Mouse (Mus musculus): ENCODE data around the gene Sgms2.

Gene Sgms2

DNA sequence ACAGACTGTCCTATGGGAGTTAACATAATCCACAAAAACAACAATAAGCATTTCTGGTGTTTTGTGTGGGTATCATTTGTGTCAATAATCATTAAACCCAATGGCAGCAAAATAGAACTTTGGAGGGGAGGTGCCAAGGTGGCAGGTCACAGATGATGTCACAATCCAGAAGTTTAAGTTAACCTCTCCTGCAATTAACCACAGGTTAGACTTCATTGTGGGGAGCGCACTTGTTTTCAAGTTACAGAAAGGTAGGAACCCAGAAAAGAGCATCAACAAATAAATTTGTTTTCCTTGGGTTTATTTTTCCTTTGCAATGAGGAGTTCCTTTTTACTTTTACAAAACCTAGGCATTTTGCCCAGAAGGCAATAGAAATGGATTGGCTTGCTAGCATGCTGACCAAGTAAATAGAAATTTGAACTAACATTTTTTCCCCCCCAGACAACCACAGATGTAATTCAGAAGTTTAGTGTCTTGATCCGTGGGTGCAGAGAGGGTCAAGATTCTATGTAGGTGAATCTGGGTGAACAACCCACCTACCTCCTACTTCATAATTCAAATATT, at the start of gene Sgms2:
TSS of gene Sgms2 (minus strand) at position 51 of the 565 bp plus-strand sequence.
- no peak for DNase-seq

DNA sequence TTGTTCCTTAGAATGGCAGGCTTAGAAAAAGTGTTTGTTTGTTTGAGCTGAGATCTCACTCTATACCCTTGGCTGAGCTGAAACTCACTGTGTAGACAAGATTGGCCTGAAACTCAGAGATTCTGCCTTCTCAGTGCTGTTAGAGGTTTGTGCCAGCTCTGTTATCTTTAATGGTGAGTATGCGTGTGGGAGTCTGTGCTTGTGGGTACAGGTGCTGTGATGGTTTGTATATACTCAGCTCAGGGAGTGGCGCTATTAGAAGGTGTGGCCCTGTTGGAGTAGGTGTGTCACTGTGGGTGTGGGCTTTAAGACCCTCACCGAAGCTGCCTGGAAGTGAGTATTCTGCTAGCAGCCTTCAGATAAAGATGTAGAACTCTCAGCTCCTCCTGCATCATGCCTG, 34.0 kb upstream of the Sgms2 start:
- DNase-seq = no peak

DNA sequence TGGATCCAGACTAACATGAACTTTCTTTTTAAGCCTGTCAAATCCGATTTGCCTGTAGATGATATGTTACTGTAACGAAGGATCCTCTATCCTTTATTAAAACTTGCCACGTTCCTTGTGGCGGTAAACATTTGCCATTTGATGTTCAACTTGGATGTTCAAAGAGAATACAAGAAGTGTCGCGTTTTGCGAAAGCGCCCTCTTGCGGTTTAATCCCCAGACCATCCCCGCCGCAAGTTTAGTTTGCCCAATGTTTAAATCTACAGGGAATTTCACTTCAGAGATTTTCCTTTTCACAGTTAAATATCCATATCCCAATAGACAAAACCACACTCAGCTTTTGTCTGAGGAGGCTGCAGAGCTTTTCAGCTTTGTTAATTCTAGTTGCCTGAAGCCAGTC, 33.6 kb upstream of the Sgms2 start:
- DNase-seq = peak; percentile 16

DNA sequence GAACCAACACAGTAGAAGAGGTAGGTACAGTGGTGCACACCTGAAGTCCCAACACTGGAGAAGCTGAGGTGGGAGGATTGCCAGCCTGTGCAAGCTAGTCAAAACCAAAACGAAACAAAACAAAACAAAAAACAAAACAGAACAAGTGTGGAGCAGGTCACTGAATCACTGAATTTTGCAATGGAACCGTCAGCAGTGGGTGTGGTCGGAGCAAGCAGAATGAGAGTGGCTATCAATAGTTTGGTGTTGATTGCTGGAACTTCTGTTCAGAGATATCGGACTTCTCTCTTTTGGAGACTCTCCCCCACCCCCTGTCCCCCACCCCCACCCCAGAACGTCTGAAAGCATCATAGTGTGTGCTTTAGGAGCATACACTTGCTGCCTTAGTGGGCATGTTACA, 33.0 kb upstream of the Sgms2 start:
- no peak for DNase-seq

DNA sequence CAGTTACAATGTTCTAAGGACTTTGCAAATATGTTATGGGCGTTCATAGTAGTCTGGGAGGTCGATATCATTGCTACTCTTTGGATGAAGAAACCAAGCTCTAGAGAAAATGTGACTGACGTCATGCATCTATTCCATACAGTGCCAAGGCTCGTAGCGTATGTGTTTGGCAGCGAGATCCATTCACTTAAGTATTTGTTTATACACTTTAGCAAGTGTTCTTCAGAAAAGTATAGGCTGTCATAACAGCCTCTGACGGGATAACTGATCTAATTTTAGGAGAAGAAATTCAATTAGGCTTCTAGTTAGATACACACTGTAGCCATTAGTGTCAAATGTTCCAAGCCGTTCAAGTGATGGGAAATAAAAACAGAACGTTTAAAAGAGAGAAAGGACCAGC, 32.5 kb upstream of the Sgms2 start:
- DNase-seq = no peak

DNA sequence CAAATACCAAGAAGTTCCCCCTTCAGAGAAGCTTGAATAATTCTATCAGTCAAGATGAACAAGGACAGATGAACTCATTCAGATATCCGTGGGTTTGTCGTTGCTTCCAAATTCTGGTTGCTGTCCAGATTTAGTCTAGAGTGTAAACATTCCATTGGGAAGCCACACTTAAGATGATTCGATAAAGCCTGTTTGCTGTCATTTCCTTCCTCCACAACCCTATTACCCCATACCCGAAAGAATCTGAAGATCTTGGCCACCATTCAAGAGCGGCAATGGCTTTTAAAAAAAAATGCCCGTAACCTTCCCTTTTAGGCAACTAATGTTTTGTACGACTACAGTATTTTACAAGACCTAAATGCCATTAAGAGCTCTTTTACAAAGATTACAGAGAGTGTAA, 31.0 kb upstream of the Sgms2 start:
- DNase-seq = no peak

DNA sequence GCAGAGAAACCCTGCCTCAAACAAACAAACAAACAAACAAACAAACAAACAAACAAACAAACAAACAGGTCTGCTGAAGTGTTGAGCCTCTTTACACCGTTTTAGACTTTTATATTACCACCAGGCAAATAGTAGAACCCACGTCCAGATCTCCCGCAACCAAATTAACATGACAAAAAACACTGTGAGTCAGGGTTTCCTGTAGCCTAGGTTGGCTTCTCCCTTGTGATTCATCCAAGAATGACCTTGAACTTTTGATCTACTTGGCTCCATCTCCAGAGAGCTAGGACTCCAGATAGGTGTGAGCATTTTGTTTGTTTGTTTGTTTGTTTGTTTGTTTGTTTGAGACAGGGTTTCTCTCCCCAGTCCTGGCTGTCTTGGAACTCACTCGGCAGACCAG, 30.0 kb upstream of the Sgms2 start:
- no peak for DNase-seq

DNA sequence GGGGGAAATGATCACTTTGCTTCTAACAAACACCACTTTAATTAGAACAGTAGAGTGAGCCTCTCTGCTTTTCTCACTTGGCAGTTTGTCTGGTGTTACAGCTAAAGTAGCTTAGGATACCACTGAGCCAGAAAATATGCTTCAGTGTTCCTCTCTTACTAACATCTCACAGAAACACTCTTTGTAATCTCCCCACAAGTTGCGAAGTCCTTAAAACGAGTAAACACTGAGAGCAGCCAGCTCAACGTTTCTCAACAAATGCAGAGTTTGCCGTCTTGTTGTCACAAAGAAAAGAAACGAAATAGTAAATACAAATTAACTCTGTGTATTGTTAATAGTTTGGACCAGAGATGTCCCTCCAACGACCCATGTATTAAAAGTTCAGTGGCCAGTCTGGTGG, 26.5 kb upstream of the Sgms2 start:
- no peak for DNase-seq

DNA sequence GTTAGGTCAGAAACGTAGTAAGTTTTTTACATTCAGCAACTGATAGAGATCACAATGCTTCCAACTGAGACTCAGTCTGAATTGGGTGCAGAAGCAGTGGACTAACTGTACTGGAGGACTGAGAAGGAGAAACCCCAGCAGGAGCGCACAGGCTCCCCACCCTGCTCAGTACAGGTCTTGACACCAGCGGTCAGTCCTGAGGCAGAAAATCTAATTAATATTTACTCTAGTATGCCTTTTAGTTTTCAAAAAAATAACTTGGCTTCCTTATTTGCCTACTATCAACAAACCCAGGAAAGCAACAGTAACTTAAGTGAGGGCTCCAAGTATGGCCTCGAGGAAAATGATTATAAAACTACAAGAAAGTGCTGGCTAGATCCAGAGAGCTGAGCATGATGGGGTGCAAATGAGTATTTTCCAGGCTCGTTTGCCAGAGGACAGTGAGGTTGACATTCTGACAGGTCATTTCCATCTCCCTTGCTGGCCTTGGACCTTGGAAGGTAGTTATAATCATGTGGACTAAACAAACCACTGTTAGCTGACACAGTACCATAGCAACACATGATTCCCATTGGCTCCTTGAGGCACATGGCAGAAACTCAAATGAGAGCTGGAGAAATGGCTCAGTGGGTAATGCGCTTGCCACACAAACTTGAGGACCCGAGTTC, 25.3 kb upstream of the Sgms2 start:
- DNase-seq = no peak

DNA sequence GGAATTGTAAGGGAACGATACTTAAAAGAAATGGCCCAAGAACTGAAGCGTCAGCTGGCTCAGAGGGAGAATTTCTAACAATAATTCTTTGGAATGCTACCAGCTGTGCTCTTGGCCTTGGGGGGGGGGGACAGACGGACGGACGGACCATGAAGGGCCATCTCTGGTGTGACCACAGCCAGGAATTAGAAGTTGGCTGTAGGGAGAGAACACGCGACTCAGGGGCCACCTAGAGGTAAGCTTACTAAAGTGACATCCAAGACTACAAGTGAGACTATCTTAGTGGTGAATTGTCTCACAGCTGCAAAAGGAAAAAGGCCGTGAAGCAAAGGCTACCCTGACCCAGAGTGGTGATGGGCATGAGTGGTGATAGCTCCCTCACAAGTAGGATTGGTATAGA, 20.4 kb upstream of the Sgms2 start:
- DNase-seq = no peak

DNA sequence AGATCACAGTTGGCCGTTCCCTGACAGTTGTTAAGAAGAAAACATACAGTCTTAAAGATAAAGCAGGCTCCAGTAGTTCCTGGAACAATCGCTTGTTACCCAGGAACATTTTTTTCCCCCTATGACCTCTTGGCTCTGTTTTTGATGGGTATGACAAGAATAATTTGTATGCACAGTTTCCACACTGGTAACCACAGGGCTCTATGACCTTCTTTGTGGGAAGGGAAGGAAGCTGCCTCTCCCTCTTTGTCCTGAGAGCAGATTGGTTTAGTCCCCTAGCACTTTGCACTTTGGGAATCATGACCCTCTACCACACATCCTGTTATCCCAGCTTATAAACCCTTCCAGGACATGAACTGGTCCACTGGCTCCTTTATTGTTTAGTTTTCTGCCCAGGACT, 16.8 kb upstream of the Sgms2 start:
- DNase-seq = no peak

DNA sequence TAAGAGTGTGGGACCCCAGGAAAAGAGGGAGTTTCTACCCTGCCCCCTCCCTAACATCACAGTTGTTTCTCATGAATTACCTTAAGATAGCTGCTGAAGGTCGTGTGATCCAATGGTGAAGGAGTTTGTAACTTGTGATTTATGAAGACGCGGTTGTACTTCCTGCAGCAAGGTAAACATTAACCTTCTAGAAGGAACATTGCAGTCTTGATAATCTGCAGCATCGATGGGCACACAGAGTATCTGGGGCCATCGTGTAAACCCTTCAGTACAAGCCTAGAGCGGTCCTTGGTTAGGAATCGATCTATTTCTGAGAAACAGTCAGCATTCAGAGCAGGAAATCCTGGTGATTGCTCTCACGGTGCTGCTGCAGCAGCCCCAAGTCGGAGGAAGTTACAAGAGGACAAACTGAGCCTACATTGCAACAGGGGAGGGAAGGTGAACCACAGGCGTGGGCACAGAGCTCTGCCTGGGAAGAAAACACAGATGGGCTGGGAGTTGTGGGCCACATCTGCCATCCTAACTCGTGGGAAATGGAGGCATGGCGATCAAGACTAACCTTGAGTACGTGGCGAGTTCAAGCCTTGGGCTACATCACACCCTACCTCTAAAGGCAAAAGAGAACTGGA, 13.5 kb upstream of the Sgms2 start:
- DNase-seq = no peak

DNA sequence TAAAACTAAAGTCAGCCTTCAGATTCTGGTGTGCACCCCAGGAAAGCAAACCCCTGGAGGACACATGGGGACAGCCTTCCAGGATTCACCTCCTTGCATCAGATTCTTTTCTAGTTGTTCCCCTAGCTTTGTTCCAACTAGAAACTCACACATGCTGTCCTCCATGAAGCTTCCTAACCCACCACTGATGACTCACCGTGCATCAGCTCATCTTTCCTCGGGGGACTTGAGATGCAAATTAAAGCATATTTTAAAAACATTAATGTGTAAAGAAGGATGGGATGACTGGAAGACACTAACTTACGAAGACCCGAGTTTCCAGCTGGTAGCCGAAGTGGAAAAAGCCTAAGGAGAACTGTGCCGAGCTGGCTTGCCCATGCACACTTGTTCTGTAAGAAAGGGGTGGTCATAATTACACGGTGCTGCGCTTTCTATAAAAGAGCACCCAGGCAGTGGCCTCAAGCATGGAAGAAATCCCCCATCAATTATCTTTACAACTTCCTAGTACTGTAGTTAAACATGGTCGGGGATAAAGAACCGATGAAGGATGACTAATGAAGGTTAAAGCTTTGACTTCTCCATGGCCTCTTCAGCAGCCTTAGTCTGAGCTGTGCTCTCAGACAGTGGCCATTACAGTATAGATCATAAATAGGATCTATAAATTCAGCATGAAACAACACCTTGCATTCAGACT, 10.6 kb upstream of the Sgms2 start:
- DNase-seq = no peak

DNA sequence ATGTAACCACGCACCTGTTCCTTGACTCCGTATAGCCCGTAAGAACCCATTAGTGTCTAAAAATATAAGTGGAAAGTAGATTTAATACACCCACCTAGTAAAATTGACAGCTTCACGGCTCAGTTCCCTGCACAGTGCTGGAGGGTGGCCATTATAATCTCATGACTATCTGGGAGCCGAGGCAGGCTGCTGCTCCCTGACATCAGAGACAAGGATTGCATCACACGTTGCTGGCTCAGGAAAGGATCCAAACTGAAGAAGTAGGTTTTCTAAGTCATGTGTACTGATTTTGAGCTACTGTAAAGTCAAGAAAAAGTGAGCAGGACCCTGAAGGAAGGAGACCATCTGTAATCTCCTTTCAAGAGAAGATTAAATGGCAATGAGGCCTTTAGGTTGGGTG, 8.4 kb upstream of the Sgms2 start:
- no peak for DNase-seq

DNA sequence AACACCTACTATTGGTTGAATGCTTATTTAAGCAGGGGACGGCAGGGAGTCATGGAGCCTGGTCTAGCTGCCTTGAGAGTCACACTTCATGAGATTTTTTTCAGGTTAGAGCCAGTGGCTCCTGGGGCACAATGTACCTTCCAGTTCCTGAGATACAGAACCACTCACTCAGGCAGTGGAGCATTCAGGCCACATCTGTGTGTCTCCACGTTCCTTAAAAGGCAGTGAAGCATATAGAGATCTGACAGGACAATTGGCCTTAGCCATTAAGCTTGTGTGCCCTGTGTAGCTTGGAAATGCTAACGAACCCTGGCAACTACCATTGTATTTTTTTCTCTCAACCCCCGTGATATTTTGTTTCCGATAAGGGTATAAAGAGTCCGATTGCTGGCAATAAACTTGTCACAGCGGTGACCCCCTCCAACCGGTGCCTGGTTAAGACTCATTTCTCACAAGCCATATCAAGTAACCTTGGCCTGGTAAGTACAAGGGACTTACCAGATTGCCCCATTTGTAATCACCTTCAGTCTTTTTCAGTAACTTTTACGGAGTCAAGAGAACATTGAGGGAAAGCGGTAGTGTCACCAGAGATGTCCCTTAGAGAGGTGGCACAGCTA, 5.4 kb upstream of the Sgms2 start:
- DNase-seq = no peak

DNA sequence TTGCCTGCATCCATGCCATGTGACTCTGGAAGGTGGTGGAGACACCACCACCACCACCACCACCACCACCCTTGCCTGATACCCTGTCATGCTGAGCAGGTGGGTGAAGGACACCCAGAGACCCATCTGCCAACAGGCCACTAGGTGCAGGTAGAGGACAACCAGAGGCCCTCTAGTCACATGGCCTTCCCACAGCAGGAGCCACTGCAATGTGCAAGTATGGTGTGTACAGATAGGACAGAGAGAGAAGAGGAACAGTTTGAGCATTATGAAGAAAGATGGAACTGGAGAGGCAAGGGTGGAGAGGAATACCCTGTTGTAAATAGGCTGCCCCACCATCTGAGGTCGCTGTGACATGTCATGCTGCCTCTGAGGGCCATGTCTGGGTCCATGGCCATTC, 3.9 kb upstream of the Sgms2 start:
- no peak for DNase-seq

DNA sequence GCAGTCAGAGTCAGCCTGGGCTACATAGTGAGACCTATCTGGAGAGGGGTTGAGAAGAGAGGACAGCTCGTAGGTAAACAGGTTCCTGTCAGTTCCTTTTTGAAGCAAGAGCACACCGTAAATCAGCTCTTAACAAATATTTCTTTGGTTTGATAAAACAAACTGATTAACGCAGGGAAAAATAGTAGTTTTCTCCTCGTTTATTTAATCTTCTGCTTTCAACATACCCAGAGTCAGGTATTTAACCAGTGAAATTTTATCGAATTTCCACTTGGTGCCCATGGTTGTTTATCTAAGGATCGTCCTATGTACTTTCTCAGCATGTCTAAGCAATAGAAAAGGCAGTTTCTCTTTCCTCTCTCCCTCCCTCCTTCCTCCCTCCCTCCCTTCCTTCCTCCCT, 2.0 kb upstream of the Sgms2 start:
- DNase-seq = no peak

DNA sequence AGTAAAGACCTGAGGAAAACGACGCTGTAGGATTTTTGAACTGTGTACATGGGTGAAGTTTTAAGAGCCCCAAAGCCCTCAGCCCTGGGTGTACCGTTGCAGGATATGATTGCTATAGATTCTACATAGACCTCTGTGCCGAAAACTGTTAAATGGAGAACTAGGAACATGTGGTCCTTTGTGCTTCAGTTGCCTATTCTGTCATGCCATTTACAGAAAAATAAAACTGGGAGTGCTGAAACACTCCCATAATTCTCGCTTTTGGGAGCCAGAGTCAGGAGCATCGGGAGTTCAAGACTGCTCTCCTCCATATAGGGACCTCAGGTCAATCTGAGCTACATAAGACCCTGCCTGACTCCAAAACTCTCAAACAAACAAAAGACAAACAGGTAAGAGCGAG, 769 bp upstream of the Sgms2 start:
- no peak for DNase-seq

DNA sequence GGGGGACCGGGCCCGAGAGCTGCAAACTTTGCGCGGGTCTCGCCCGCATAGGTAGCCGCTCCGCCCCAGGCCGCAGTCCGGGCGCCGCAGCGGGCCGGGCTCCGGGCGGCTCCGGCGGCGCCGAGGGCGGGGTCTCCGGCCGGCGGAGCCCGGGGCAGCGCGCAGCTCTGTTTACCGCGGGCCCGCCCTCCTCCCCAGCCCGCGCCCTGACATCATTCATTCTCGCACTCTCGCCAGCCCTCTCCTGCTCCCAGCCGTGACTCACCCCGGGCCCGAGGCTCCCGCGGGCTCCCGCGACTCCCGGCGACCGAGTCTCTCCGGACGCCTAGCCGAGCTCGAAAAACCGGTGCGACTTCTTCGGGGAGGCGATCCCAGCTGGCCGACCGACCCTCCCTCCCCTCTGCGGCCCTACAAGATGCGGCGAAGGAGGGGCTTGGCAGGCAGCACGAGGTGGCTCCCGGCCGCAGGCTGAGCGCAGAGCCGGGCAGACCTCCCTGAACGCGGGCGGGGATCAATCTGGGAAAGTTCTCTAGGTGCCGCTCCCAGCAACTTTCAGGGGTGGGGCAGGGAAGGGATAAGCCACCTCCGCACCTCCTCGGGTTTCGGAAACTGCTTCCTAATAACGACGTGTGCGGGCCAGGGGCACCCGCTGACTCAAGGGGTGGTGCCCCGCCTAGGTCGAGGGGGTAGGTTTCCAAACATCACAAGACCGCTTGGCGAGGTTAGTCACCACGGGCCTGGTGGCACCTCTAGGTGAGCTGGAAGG, 885 bp downstream of the Sgms2 start:
- peak; percentile 69 for DNase-seq

DNA sequence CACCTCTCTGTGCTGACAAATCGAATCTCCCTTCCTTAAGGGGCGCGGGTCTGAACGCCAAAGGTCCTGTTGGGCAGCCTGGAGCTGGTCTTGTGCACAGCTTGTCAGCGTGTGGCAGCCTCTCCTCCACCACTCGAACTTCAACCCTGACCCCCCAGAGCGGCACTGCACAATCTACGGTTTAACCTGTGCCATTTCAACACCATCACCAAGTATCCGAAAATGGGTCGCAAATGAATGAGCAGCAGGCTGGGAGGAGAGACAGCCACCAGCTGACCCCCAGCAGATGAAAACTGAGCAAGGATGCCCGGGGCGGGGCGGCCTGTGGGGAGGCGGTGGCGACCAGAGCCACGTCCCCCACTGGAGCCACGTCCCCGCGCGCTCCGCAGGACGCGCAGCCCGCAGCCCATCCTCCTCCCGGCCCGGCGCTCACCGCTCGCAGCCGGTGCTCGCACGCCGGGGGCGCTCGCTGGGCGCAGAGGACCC, 1.5 kb downstream of the Sgms2 start:
- DNase-seq = peak; percentile 61

DNA sequence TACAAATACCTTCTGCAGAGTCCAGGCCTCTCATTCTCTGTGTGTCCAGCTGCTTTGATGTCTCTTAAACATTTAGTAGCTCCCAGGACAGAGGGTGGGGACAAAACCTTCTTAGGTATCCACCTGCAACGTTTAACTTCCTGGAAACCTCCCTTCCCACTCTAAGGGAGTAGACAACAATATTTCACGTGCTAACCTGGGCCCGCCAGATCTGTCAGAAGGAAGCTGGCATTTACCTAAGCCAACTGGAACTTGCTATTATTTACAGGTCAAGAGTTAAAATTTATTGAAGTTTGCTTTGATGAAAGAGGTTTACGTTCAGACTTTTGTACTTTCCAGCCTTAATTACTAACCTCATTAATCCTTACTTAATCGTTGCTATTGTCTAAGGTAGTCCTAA, 2.2 kb downstream of the Sgms2 start:
- no peak for DNase-seq

DNA sequence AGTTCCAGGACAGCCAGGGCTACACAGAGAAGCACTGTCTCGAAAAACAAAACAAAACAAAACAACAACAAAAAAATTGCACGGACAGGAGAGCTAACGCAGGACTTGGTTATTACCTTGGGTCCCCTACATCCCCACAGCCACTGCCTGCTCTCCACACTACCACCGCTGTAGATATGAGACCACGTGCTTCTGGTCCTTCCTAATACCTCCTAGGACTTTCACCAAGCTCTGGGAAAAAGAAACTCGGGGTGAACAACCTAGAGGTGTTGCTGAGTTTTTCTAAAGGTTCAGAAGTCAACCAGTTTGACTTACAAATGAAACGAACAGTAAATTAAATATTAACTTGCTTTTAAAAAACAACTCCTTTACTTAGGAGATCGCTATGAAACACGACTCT, 2.8 kb downstream of the Sgms2 start:
- DNase-seq = no peak

DNA sequence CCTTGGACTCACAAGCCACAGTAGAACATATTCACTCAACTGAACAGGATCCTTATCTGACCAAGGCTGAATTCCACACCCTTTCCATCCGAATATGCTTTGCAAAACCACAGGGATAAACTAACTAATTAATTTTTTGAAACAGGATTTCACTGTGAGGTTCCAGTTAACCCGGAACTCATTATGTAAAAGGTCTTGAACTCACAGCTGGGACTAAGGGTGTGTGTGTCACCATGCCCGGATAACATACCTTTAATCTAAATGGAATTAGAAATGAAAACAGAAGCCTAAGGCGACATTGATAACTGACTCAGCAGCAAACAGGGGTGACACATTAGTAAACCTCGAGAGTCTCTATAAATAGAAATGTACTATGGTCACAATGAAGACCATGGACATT, 5.8 kb downstream of the Sgms2 start:
- no peak for DNase-seq

Data from cerebellum, adult 11 months (tissue).